In genomic region chr14:22308059-22308458, GRCm38 (mm10) we compare ENCODE assay signal across 20 mouse cellular contexts.
DNase-seq lines count a peak whose midpoint lies in the region; ATAC-seq and TF ChIP-seq lines count a peak whose summit lies in the region.
"Had no signal": no experiment of that assay in that cellular context is flagged by ENCODE, and none has a peak within 500 bp of the region (broad histone marks: within the 10 kb centered on the region; RNA-seq: fewer than 3 reads in every experiment).

No protein-coding gene starts in this region.

- TF ChIP-seq CTCF in brain, embryonic 14.5 days (IDR thresholded peaks at IDR 0.05; ENCODE audit: borderline replicate concordance, extremely low read depth, insufficient read depth, insufficient read length): no peak

- no peak for TF ChIP-seq POLR2A in brain, embryonic 14.5 days (IDR thresholded peaks at IDR 0.05; ENCODE audit: borderline replicate concordance, extremely low read depth, insufficient read depth, insufficient read length, poor library complexity, severe bottlenecking)

- DNase-seq in hindbrain, embryonic 14.5 days (ENCODE audit: low spot score): no peak
- DNase-seq in ES-E14 (ENCODE audit: low read depth, low spot score): no peak
- peak; percentile 56 for DNase-seq in brain, embryonic 14.5 days (ENCODE audit: low read depth)
- peak; percentile 26 for DNase-seq in retina, postnatal 1 day
- DNase-seq in urinary bladder, postnatal 4 days (ENCODE audit: low spot score in 2 of 2): no peak
- no peak for DNase-seq in embryo, embryonic 10 days (ENCODE audit: low spot score)
- DNase-seq: adrenal gland, postnatal 10 days; cerebellum, adult 18-20 months; cerebellum, adult 9-11 months; cerebellum, postnatal 36 days; embryo, embryonic 11 days; gastrocnemius, postnatal 14 days had no signal

- no peaks in the 10 kb centered on the region for H3K36me3 ChIP-seq in hindbrain, embryonic 14.5 days (replicated peaks; ENCODE audit: control insufficient read depth, insufficient read depth)
- no peaks in the 10 kb centered on the region for H3K36me3 ChIP-seq in hindbrain, embryonic 16.5 days (ENCODE audit: control insufficient read depth, insufficient read depth, low read length)
- no peaks in the 10 kb centered on the region for H3K36me3 ChIP-seq in ES-E14 (ENCODE audit: control insufficient read depth, insufficient read depth, low read length, poor library complexity, severe bottlenecking)
- H3K36me3 ChIP-seq: embryonic facial prominence, embryonic 15.5 days; forebrain, embryonic 10.5 days; forebrain, embryonic 15.5 days; heart, embryonic 12.5 days; hindbrain, embryonic 12.5 days had no signal

- H3K4me3 ChIP-seq in hindbrain, embryonic 14.5 days (replicated peaks; ENCODE audit: low read length): no peak overlapping the region
- H3K4me3 ChIP-seq in hindbrain, embryonic 16.5 days (ENCODE audit: low read length): no peak overlapping the region
- no peak overlapping the region for H3K4me3 ChIP-seq in ES-E14 (ENCODE audit: insufficient read depth in 1 of 2, low read depth in 1 of 2, low read length in 2 of 2, poor library complexity in 1 of 2, severe bottlenecking in 1 of 2)
- H3K4me3 ChIP-seq: embryonic facial prominence, embryonic 15.5 days; erythroblast, embryonic 14.5 days; forebrain, embryonic 10.5 days; forebrain, embryonic 15.5 days; heart, embryonic 12.5 days; hindbrain, embryonic 12.5 days had no signal

- ATAC-seq in hindbrain, embryonic 14.5 days (ENCODE audit: low FRiP score): no peak
- ATAC-seq in hindbrain, embryonic 16.5 days: no peak
- ATAC-seq: forebrain, embryonic 15.5 days; intestine, embryonic 16.5 days had no signal

- H3K27ac ChIP-seq in hindbrain, embryonic 14.5 days: 0 out of 2 replicates have a peak overlapping the region, but pooled peaks have one; percentile 12
- no peak overlapping the region for H3K27ac ChIP-seq in hindbrain, embryonic 16.5 days (ENCODE audit: low read depth, low read length)
- no peak overlapping the region for H3K27ac ChIP-seq in ES-E14 (ENCODE audit: insufficient read depth, low read depth, low read length, poor library complexity, severe bottlenecking)
- H3K27ac ChIP-seq: embryonic facial prominence, embryonic 15.5 days; forebrain, embryonic 10.5 days; forebrain, embryonic 15.5 days; hindbrain, embryonic 12.5 days had no signal

- H3K27me3 ChIP-seq in hindbrain, embryonic 14.5 days (ENCODE audit: control insufficient read depth, insufficient read depth, low read length): no peaks in the 10 kb centered on the region
- H3K27me3 ChIP-seq in hindbrain, embryonic 16.5 days (replicated peaks; ENCODE audit: control insufficient read depth, insufficient read depth, low read length): no peaks in the 10 kb centered on the region
- H3K27me3 ChIP-seq: embryonic facial prominence, embryonic 15.5 days; forebrain, embryonic 15.5 days; hindbrain, embryonic 12.5 days had no signal

- no peak overlapping the region for H3K9ac ChIP-seq in hindbrain, embryonic 14.5 days
- H3K9ac ChIP-seq in hindbrain, embryonic 16.5 days (ENCODE audit: low read depth, low read length): no peak overlapping the region
- H3K9ac ChIP-seq in ES-E14 (ENCODE audit: insufficient read depth, low read depth, low read length, poor library complexity, severe bottlenecking): no peak overlapping the region
- H3K9ac ChIP-seq: embryonic facial prominence, embryonic 15.5 days; forebrain, embryonic 15.5 days; heart, embryonic 12.5 days; hindbrain, embryonic 12.5 days had no signal

- H3K4me1 ChIP-seq in hindbrain, embryonic 14.5 days (replicated peaks; ENCODE audit: control insufficient read depth, insufficient read depth, low read length): 0 out of 2 replicates have a peak, but pooled peaks cover 13% of the 10 kb centered on the region
- peaks cover 3% of the 10 kb centered on the region for H3K4me1 ChIP-seq in hindbrain, embryonic 16.5 days (ENCODE audit: control insufficient read depth, insufficient read depth, low read depth, low read length)
- no peaks in the 10 kb centered on the region for H3K4me1 ChIP-seq in ES-E14 (ENCODE audit: control insufficient read depth in 2 of 2, insufficient read depth in 2 of 2, low read length in 2 of 2, poor library complexity in 1 of 2)
- H3K4me1 ChIP-seq: embryonic facial prominence, embryonic 15.5 days; forebrain, embryonic 15.5 days; heart, embryonic 12.5 days had no signal

- H3K4me2 ChIP-seq in hindbrain, embryonic 14.5 days (replicated peaks): no peak overlapping the region
- no peak overlapping the region for H3K4me2 ChIP-seq in hindbrain, embryonic 16.5 days (ENCODE audit: low read length)
- H3K4me2 ChIP-seq: embryonic facial prominence, embryonic 15.5 days; forebrain, embryonic 15.5 days; heart, embryonic 12.5 days; hindbrain, embryonic 12.5 days had no signal

- no peaks in the 10 kb centered on the region for H3K9me3 ChIP-seq in hindbrain, embryonic 14.5 days (ENCODE audit: control insufficient read depth, low read length)
- no peaks in the 10 kb centered on the region for H3K9me3 ChIP-seq in hindbrain, embryonic 16.5 days (ENCODE audit: control insufficient read depth, low read length)
- no peaks in the 10 kb centered on the region for H3K9me3 ChIP-seq in ES-E14 (ENCODE audit: control insufficient read depth, insufficient read depth, low read depth, low read length)
- H3K9me3 ChIP-seq: embryonic facial prominence, embryonic 15.5 days; forebrain, embryonic 10.5 days; forebrain, embryonic 15.5 days; heart, embryonic 12.5 days; hindbrain, embryonic 12.5 days had no signal

- in situ Hi-C loops in ES-E14 (cut with MboI; ENCODE audit: low sequenced_read_pairs in 2 of 2, unreplicated experiment in 2 of 2): loop anchor here in 1 of 2 experiments (25.0 kb wide), 1 partner anchor 104 kb away; no protein-coding TSS in a partner anchor

- WGBS in hindbrain, embryonic 14.5 days: 41% methylated on average over 6 of the region's 6 CpGs
- WGBS in hindbrain, embryonic 16.5 days: 36% methylated on average over 6 of the region's 6 CpGs

TF ChIP-seq in ES-E14, 5 proteins besides CTCF, POLR2A, EP300 and RAD21:
- TF ChIP-seq CHD2 (IDR thresholded peaks at IDR 0.05; ENCODE audit: low read depth, low read length) (no peak), MAFK (IDR thresholded peaks at IDR 0.05; ENCODE audit: insufficient read depth, low read depth, low read length) (no peak), ZNF384 (IDR thresholded peaks at IDR 0.05; ENCODE audit: low read depth, low read length) (peak; percentile 57), ZC3H11A (IDR thresholded peaks at IDR 0.05; ENCODE audit: borderline replicate concordance, low read depth, low read length) (no peak), HCFC1 (IDR thresholded peaks at IDR 0.05; ENCODE audit: borderline replicate concordance, insufficient read depth, low read length) (no peak)

Comparison
In these comparisons a context has a peak if more than half of its experiments do, and no peak if none do; other contexts are left out.
1. DNase-seq: peak in brain, embryonic 14.5 days (single experiment) and retina, postnatal 1 day (single experiment); none in hindbrain, embryonic 14.5 days (single experiment), ES-E14 (single experiment), urinary bladder, postnatal 4 days (0 of 2) and embryo, embryonic 10 days (single experiment).